Mouse (Mus musculus) embryo, embryonic 11.5 days (tissue): Measurements from ENCODE around the gene Frmd4a.
"Not testable (repeated sequence)": the region's sequence is repeated elsewhere in the genome, so short reads cannot be mapped to it uniquely, and the experiment has no call there.

Experiments
- DNase-seq: peaks from one replicate; pipeline ENCODE4 v3.0.0-alpha.2; 2012; ENCODE audit warnings: low read depth, low spot score

The Frmd4a gene

GRCm38 (mm10) chr2:4335881-4336280, 318.4 kb downstream of the Frmd4a start:
- no peak for DNase-seq

DNA sequence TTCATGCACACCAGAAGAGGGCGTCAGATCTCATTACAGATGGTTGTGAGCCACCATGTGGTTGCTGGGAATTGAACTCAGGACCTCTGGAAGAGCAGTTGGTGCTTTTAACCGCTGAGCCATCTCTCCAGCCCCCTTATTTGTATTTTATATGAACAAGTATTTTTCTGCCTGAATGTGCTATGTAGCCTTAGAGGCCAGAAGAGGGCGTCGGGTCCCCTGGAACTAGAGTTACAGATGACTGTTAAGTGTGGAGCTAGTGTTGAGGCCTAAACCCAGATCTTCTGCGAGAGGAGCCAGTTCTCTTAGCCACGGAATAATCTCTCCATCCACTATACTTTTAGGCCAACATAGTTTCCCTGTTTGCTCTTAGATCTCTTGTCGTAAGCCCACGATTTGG, 320.8 kb downstream of the Frmd4a start:
- DNase-seq = not testable (repeated sequence)

DNA sequence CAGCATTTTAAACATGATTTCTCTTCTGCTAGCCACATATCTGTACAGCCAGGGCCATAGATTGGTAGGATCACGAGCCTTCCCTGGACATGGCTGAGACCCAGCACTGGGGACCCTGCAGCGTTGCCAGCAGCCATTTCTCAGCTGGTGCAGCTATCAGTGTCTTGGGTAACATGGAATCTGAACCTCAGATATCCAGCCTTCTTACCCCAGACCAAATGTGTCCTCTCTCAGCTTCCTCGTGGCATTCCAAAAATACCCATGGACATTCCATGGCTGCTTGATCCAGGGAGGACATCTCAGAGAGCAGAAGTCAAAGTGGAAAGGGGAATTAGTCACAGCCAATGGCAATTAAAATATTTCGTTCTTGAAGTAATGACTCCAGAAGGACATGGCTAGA, 321.6 kb downstream of the Frmd4a start:
- no peak for DNase-seq

DNA sequence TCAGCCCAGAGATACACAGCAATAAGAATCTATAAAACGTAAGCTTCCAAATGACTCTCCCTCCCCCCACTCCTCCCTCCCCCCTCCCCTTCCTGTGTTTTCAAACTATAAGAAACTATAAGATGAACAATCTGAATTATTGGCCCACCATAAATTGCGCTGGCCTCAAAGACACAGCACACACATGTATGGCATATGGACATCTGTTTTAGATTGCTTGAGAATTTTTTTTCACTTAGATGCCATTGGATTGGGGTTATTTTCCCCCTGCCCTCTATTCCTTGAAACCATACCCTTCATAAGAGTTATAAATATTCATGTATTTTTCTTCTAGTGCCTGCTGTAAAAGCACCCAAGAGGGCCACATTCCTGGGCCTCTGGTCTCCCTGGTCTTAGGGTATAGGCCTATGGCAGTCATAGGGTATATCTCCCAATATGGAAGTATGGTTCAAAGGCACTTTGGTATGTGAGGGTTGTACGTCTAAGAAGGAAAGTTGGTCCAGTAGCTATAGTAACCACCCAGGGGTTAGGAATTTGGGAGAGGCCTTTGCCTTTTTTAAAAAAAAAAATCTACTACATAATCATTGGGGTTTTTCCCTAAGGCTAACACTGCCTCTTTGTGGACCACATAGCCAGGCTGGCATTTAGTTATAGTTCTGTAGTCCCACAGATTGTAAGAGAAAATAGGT, 322.2 kb downstream of the Frmd4a start:
- DNase-seq = no peak

DNA sequence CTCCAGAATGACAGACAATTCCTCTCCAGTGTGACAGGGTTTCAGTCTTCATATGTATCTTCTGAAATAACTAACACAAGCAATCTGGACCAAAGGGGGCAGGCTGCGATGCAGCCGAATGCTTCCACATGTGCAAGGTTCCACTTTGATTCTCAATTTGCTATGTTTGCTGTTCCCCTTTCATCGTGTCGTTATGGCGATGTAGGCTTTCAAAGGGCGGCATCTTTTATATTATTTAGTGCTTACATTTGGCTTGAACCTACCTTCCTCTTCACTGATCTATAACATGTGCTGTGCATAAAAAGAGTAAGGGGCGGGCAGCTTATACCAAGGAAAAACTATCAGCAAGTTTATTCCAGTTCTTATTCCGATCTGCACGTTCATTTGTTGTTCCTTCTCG, 322.9 kb downstream of the Frmd4a start:
- DNase-seq = no peak

- DNase-seq = no peak
Measured at GRCm38 (mm10) chr2:4341141-4341540, 323.6 kb downstream of the Frmd4a start.

- DNase-seq = no peak
Measured at GRCm38 (mm10) chr2:4342005-4342404, 324.5 kb downstream of the Frmd4a start.

DNA sequence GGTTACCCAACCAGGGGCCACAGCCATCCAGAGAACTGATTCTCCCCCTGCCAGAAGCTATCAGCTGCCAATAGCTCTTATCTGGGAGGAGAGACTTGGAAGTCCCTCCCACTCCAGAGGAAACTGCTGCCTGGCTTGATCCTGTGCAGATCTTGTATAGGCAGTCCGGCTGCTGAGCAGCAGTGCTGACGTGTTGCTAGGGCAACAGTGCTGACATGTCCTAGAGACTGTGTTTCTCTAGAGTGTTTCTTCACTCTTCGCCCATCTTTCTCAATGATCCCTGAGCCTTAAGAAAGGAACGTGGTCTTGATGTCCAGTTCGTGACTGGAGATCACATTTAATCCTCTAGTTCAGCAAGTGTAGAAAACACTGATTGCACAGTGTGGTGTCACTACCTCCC, 326.9 kb downstream of the Frmd4a start:
- no peak for DNase-seq

GRCm38 (mm10) chr2:4346232-4346631, 328.7 kb downstream of the Frmd4a start:
- DNase-seq = no peak

GRCm38 (mm10) chr2:4346953-4347352, 329.4 kb downstream of the Frmd4a start:
- no peak for DNase-seq

DNA sequence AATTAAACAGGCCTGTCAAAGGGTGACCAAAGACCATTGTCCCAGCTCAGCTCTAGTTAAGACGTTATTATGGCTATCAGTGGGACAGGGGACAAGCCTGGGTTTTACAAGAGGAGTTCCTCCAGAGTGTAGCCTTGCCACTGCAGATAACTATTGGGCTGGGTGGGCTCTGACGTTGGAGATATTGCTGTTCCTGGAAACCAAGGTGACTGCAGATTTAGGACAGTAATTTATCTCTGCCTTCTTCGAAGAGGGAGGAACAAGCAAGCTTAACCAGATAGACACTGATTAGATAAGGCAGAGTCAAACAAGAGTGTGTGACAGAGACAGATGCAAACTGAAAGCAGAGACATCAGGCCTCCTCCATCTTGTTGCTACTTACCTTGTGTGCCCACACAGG, 330.3 kb downstream of the Frmd4a start:
- DNase-seq = no peak

- DNase-seq = no peak
Measured at GRCm38 (mm10) chr2:4348509-4348908, 331.0 kb downstream of the Frmd4a start.

DNA sequence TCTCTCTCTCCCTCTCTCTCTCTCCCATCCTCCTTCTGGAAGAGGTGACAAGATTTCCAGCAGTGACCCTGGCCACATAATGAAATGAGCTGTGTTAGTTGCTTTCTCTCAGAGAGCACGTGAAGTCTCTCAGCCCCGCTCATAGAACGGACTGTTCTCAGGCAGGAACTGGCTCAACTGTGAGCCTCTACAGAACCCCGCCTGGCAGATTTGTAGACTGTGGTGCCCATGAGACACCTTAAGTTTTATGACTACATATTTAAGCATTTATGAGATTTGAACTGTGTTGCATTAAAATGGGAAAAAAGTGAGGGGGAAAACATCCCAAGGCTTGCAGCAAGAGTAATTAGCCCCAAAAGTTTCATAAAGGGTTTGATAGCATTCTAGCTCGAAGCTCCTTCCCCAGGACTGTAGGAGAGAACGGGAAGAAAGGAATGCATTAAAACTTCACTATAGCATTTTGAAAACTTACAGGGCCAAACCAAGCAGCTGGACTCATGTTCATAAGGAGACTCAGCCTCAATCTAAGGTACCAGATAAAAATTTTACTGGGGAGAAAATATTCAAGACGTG, 339.4 kb downstream of the Frmd4a start:
- no peak for DNase-seq

DNA sequence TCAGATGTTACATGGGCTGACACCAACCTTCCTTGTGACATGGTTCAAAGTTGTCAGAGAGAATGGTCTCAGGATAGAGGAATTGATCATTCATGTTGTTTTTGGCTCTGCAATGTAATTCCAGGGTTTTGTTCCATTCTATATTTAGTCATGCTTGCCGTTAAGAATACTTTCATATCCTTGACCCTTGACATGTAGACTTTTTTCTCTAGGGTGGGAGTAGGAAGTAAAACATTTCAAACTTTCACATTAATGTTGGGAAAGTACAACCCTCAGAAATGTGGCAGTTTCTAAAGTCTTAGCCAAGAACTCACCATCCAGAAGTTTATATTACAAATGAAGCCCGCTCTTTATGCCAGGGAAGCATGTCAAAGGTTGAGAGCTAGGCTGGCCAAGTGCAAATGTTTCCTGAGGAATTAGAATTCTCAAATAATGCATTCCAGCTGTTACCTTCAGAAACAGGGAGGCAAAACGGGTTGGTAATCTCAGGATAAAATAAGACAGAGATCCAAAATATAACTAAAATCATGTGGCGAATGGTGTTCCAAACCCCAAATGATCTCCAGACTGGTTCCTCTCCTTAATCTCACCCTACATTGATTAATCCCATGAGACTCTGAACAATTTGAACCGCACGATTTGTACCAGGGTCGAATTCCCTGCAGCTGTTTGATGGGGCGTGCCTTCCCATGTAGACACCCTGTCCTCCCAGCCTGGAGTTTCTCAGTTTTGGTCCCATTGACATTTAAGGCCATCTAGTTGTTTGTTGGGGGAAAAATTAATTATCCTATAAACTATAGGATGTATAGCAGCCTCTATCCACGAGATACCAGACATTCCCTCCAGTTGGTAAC, 344.7 kb downstream of the Frmd4a start:
- no peak for DNase-seq

DNA sequence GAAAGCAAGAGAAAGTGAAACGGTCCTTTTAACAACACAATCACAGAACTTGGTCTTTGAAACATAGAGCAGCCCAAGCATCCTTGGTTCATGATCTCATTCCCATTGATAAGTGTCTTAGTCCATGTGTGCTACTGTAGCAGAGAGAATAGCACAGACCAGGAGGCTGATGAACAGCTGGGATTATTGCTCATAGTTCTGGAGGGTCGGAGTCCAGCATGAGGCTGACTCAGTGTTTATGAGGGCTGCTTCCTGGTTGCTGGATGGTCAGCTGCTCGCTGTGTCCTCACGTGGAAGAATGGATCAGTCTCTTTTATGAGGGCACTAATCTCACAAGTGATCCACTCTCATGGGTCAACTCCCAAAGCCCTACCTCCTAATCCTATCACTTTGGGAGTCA, 347.4 kb downstream of the Frmd4a start:
- no peak for DNase-seq

- DNase-seq = no peak
Measured at GRCm38 (mm10) chr2:4368544-4368943, 351.0 kb downstream of the Frmd4a start.

DNA sequence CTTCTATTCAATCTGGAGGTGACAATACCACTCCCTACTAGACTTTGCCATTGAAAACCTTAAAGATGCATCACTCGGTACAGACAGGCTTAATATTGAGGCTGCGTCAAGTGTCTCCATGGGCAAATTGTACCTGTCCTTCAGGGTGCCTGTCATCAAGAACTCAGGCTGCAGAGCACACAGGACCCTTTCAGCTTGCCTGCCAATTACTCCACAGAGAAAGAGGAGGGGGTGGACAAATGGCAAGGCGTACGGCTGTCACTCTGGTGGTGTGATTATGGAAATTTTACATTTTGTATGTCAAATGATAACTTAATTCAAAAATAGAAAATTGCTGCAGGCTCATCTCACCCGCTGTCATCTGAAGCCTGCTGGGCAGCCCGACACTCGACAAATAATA, 353.0 kb downstream of the Frmd4a start:
- no peak for DNase-seq

DNA sequence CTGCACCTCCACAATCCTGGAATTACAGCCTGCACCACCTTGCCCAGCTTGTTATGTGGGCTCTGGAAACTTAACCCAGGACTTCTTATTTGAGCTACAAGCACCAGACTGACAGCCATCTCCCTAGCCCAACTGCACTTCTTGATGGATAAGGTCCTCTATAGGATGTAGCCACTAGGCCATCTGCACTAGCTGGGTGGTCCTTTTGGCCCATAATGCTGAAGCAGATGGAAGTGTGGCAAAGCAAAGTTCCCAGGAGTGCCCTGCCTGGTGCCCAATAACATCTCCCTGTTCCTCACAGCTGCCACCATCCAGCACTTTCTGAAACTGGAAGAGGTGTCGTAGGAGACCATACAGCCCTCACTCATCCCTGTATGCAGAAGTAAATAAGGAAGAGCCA, 353.8 kb downstream of the Frmd4a start:
- no peak for DNase-seq

GRCm38 (mm10) chr2:4378844-4379243, 361.3 kb downstream of the Frmd4a start:
- DNase-seq = no peak

GRCm38 (mm10) chr2:4380435-4380834, 362.9 kb downstream of the Frmd4a start:
- DNase-seq = no peak

GRCm38 (mm10) chr2:4380926-4381325, 363.4 kb downstream of the Frmd4a start:
- DNase-seq = no peak

GRCm38 (mm10) chr2:4386468-4386867, 369.0 kb downstream of the Frmd4a start:
- DNase-seq = no peak

GRCm38 (mm10) chr2:4389330-4389729, 371.8 kb downstream of the Frmd4a start:
- no peak for DNase-seq
